Mouse (Mus musculus) left cerebral cortex, postnatal 36 days (tissue): ENCODE results near the gene Snrpd3. TPM values are rescaled to one million over a fixed set of nuclear protein-coding genes. Genes with fewer than 3 reads are reported as not detected.
"Not testable (repeated sequence)": the region's sequence is repeated elsewhere in the genome, so short reads cannot be mapped to it uniquely, and the experiment has no call there.

Experiments used
- DNase-seq, 2 experiments: peaks; one replicate each; pipeline ENCODE4 v3.0.0; 2021 to 2022; ENCODE audit warnings: low spot score in 2 of 2, mixed read lengths in 1 of 2
- intact Hi-C: fragments of 180-260 bp; cut with DNase I; formaldehyde crosslinking; loops from one replicate; pipeline ENCODE4 v1.15.1; 2025
- total RNA-seq, 2 experiments: library from RNA; stranded (reverse); gene quantifications; 2 replicates each; pipeline ENCODE4 v1.2.3; 2021

Gene Snrpd3
- total RNA-seq, 2 experiments from 2014 or later, result 65.9 to 68.9 TPM

- DNase-seq, intact Hi-C loops: not testable (repeated sequence)
Observed at GRCm38 (mm10) chr10:75499214-75499613, 18.1 kb upstream of the Snrpd3 start.

DNA sequence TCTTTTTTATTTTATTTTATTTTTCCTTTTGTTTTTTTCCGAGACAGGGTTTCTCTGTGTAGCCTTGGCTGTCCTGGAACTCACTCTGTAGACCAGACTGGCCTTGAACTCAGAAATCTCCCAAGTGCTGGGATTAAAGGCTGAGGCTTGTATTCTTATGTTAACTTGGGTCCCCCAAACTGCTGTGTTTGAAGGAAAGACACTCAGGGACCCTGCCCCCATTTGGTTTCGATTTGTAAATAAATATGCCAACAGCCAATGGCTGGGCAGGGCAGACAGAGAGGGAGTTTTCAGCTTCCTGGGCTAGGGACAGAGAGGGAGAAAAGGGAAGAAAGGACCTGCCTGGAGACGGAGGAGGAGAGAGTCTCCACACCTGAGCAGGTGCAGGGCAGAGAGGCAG lies 17.6 kb upstream of the Snrpd3 start:
- intact Hi-C loops, result no loop called here

DNA sequence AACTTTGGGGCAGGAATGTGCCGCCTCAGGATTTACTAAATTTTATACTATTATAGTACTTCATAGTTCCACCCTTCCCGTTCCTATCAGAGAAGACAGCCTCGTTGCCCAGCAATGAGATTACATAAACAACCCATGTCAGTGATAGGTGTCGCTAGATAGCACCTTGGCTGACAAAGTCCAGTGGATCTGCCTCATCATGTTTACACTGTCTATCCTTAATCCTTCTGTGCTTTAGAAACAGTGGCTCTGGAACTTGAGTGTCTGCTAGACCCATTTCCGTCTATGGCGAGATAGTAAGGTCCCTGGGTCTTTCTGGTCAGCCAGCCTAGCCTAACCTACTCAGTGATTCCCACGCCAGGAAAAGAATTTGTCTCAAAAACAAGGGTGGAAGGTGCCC lies 17.0 kb upstream of the Snrpd3 start:
- intact Hi-C loops, result no loop called here
- DNase-seq, result no peak

More for the DNA sequence above, 17.6 kb upstream of the Snrpd3 start:
- no peak for DNase-seq

- DNase-seq, result no peak
Observed at GRCm38 (mm10) chr10:75501641-75502040, 15.7 kb upstream of the Snrpd3 start.

DNA sequence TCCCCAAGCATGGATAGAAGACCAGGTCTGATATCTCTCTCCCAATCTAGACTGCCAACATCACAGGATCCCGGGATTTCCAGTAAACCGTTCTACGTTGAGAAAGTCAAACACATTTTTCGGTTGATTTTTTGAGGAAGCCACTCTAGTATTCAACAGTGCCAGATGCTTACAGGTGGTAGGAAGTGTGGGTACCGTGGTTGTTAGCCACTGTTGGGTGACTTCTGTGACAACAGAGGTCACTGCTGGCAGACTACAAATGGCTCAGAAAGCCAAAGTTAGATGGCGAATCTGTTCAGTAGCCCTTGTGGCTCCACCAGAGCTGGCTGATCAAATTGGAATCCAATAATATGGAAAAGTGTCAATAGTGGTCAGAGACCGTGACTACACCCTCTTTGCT lies 13.7 kb upstream of the Snrpd3 start:
- intact Hi-C loops, result no loop called here
- no peak for DNase-seq

More at GRCm38 (mm10) chr10:75501641-75502040, 15.7 kb upstream of the Snrpd3 start:
- intact Hi-C loops, result no loop called here

DNA sequence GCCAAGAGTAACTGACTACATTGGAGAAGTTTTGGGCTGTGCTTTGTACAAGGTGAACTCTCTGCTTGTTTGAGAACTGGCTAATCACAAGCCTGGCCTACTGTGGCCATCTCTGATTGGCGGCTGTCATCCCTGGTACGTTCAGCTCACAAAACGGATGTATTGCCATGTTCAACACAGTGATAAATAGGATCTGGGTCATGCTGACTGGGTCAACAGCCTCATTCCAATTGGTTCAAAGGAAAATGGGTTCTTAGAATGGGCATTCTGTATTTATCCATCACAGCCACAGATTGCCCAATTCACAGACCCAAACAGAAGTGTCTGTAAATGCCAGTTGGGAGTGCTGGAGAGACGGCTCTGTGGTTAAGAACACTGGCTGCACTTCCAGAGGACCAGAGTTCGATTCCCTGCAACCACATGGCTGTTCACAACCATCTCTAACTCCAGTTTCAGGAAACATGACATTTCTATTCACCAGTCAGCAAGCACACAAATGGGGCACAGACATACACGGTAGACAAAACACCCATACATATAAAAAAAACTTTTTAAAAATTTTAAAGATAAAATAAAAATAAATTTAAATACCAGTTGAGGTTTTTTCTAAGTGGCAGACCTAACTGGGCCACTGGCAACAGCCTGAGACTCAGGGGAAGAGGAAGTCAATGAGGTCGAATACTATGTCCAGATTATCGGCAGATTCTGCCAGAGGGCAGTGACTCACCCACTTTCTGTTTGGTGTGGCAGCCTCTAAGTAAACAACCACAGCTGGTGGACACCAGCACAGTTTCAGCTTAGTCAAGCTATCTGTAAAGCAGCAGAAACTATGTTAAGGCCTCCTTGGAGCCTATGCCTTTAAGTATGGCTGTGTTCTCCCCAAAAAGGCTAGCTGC lies 12.9 kb upstream of the Snrpd3 start:
- intact Hi-C loops, result no loop called here
- no peak for DNase-seq

- DNase-seq, result no peak
- intact Hi-C loops, result no loop called here
Observed at GRCm38 (mm10) chr10:75505130-75505495, 12.2 kb upstream of the Snrpd3 start.

- DNase-seq, intact Hi-C loops: not testable (repeated sequence)
Observed at GRCm38 (mm10) chr10:75505928-75506327, 11.4 kb upstream of the Snrpd3 start.

DNA sequence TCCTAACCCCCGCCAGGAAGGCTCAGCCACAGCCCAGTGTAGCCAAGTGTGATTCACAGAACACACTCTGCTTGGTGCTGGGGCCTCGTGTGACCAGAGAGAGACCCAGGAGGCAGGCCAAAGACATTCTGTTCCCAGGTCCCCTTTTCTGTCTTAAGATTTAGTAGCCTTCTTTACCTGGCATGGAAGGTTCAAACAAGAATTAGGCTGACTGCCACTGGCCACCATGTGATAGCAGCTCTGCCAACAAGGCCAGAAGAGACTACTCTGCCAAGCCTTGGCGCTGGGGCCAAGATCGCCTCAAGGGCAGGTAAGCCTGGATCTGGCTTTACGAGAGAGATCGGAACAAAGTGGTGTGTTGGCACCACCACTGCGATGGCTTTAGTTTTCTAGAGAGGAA lies 6.9 kb upstream of the Snrpd3 start:
- DNase-seq, result no peak
- intact Hi-C loops, result no loop called here

GRCm38 (mm10) chr10:75511060-75511459 lies 6.3 kb upstream of the Snrpd3 start:
- intact Hi-C loops, result no loop called here
- DNase-seq, result no peak

GRCm38 (mm10) chr10:75511897-75512296 lies 5.5 kb upstream of the Snrpd3 start:
- intact Hi-C loops, result no loop called here
- no peak for DNase-seq

GRCm38 (mm10) chr10:75512796-75513195 lies 4.6 kb upstream of the Snrpd3 start:
- intact Hi-C loops, result no loop called here
- DNase-seq, result no peak

GRCm38 (mm10) chr10:75513306-75514067 lies 3.9 kb upstream of the Snrpd3 start:
- intact Hi-C loops, result no loop called here

GRCm38 (mm10) chr10:75514361-75514760 lies 3.0 kb upstream of the Snrpd3 start:
- DNase-seq, result no peak
- intact Hi-C loops, result no loop called here

More at GRCm38 (mm10) chr10:75513306-75514067, 3.9 kb upstream of the Snrpd3 start:
- DNase-seq, result no peak

GRCm38 (mm10) chr10:75515216-75516037 lies 1.9 kb upstream of the Snrpd3 start:
- intact Hi-C loops, result no loop called here
- DNase-seq, result no peak

- DNase-seq, result no peak
- intact Hi-C loops, result no loop called here
Observed at GRCm38 (mm10) chr10:75516038-75516723, 1.2 kb upstream of the Snrpd3 start.

- peak in 1 of 2 experiments; percentile 13 for DNase-seq
- intact Hi-C loops, result no loop called here
Observed at GRCm38 (mm10) chr10:75516724-75517072, 653 bp upstream of the Snrpd3 start.

- DNase-seq, result peak; percentile 98
- intact Hi-C loops, result no loop called here
Observed at GRCm38 (mm10) chr10:75517758-75518143, 400 bp downstream of the Snrpd3 start, which contains the start of gene Gucd1. Gucd1 (minus strand) TSS chr10:75517972.

- DNase-seq, result no peak
- intact Hi-C loops, result no loop called here
Observed at GRCm38 (mm10) chr10:75520581-75520980, 3.2 kb downstream of the Snrpd3 start.
